Mouse (Mus musculus): Measurements from ENCODE around the gene Pepd.
"Not testable (repeated sequence)": the region's sequence is repeated elsewhere in the genome, so short reads cannot be mapped to it uniquely, and the experiment has no call there.

Pepd gene

DNA sequence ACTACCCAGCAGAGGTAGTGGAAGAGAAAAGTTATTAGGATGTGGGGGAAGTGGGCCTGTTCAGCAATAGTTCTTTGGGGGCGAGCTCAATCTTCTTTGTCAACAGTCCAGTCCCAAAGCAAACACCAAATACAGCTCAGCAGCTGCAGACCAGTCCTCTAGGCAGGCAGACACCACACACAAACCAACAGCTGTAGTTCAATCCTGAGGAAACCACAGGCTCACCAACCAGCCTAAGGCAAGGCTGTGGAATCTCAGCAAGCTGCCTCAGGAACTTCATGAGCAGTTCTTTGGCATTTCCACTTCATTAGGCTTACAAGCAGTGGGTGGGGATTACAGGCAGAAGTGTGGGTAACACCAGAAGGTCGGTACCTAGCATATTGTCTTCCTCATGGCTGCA lies 70.2 kb downstream of the Pepd start:
- DNase-seq (ENCODE audit: extremely low spot score, low spot score): not testable (repeated sequence)

DNA sequence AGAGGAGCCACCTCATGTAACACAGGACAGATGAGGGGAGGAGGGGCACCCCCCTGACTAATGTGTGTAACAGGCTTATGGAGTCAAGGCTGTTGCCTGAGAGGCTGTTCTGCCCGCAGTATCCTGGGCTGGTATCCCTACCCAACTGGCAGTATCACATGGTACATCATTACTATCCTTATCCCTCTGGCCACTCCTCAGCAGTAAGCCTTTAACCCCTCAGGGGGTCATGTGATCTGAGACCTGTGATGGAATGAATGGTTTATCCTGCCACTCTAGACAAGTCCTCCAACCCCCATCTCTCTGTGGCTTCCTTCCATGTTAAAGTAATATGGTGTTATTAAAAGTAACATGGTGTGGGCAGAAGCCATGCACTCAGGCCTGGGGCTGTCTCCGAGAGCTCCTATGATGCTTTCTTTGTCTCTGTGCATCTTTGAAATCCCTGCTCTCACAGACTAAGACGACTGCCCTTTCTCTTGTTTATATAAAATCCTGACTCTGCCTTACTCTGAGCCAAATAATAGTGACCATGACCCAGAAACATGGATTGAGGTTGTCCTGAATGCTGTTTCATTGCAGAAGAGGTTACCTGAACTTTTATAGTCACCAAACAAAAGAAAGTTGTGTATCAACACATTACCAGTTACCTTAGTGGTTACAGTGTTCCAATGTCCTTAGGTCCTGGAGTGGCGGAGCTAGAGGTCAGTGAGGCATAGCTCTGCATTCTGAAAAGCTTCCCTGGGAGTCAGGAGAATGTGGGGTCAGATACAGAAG lies 71.7 kb downstream of the Pepd start:
- no peak for DNase-seq (ENCODE audit: extremely low spot score, low spot score)

DNA sequence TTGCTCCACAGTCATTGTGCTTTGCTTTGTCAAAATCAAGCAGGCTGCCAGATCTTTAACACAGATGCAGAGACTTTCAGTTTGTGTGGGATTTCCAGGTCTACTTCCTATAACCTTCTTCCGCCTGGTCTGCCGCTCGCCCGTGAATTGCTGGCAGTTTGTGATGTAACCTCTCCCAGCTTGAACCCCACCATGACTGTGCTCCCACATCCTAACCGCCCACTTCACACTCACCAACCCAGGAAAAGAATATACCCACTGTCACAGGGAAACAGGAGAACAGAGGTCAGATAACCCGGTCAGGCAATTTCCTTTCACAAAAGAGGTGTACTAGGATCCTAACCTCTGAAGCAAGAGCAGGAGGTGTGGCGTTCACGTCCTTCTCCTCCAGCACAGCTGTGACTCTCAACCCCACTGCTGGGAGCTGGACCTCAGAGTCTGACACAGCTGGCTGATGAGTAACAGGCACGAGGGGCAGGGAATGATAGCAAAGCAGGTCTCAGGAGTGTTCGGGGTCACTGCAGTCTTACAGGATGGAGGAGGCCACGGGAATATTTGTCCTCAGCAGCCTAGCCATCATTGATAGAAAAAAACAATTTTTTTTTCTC lies 72.5 kb downstream of the Pepd start:
- DNase-seq (ENCODE audit: extremely low spot score, low spot score): no peak

DNA sequence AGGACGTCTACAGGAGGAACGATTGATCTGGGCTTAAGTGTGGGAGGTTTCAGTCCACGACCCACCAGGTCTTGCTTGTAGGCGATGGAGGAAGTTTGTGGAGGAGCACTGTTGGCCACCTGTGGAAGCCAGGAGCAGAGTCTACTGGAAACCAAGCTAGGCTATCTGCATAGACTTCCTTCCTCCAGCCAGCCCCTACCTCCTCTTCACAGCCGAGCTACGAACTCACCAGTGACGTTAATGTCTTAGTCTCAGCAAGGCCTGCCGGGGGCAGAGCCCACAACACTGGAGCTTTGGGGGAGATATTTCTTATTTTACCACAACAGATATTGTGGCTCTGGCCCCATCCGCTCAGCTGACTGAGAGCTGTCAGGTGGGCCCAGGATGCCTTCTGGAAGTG lies 73.0 kb downstream of the Pepd start:
- no peak for DNase-seq (ENCODE audit: extremely low spot score, low spot score)

DNA sequence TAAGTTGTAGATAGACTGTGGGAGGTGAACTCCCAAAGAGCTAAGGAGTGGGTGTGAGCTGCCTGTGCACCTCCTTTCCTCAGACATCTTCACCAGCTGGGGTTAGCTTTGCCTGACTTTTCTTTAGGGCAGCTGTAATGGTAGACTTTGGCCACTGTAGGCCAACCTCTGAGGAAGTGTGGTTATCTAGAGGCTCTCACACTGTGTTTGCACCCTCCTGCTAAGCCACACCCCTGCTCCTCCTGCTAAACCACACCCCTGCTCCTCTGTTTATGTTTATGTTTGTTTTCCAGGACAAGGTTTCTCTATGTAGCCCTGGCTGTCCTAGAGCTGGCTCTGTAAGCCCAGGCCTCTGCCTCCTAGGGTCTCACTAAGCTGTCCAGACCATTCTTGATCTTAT lies 73.5 kb downstream of the Pepd start:
- DNase-seq (ENCODE audit: extremely low spot score, low spot score): no peak

DNA sequence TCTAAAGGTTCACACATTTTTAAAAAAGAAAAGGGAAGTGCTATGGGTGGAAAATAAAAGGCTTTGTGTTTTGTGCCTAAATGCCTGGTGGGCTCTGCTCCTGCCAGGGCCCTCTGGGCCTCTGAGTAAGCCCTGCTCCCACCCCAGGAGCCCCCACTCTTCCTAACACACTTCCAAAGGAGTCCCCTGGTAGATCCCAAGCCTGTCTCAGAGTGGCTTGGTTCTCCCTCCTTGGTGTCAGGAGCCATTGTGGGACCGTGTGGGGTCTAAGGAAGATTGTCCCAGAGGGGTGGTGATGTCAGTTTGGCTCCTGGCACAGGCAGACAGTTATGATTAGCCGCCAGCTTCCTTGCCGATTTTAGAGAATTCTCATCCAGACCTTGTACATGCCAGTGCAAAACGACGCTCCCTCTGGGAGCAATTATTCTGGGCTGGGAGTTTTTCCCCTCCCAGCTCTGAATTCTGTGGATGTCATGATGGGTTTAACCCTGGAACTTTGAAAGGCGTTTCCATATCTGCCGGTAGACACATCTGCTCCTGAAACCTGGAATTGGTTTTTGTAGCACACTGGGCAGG lies 74.5 kb downstream of the Pepd start:
- DNase-seq (ENCODE audit: extremely low spot score, low spot score): no peak

DNA sequence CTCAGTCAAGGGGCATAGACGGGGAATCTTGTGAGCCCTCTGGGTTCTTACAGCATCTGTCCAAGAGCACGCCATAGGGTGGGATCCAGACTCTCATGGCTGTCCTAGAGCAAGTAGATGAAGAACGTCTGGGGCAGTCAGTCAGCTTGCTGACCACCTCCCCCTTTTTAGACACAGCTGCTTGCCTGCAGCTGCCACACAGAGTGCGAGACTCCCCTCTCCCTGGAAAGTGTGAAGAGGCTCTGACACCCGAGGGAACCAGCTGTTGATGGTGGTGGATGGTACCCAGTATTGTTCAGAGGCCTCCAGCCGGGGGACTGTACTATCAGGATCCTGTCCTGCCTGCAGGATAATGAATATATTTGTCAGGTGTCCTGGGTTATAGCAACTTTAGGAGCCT lies 75.1 kb downstream of the Pepd start:
- DNase-seq (ENCODE audit: extremely low spot score, low spot score): no peak

DNA sequence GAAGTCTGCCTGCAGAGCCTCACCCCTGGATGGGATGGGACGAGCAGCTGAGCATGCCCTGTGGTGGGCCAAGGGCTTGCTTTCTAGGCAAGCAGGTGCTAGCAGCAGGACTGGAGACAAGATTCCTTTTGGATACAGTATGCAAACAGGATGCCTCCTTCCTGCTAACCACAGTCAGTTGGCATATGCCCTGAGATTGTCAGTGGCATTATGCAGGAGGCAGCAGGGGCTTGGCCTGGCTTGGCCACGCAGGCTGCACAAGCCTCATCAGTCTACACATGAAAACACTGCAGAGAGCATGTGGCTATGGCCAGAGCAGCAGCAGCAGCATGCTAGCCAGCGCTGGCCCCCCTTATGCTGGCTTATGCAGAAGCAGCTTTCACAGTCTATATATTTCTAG lies 76.3 kb downstream of the Pepd start:
- no peak for DNase-seq (ENCODE audit: extremely low spot score, low spot score)

DNA sequence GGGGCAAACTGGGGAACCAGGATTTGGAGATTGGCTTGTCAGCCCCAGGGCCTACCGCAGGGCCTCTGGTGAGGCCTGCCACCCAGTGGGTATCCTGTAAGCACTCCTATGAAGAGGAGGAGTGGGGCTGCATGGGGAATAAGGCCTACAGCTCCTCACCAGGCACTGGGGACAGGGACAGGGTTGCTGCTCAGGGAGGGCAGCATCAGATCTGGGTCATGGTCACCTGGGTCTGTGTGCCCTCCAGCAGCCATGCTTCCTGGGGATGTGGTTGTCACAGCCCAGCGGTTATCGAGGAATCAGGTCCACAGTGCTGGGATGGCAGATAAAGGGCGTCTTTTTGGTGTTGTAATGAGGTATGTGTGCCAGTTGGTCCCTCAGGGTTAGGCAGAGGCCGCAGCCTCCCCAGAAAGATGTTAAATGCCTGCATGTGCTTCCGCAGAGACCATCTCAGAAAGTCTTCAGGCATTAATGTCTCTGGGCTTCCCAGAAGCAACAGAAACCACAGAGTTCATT lies 79.6 kb downstream of the Pepd start:
- DNase-seq (ENCODE audit: extremely low spot score, low spot score): no peak

DNA sequence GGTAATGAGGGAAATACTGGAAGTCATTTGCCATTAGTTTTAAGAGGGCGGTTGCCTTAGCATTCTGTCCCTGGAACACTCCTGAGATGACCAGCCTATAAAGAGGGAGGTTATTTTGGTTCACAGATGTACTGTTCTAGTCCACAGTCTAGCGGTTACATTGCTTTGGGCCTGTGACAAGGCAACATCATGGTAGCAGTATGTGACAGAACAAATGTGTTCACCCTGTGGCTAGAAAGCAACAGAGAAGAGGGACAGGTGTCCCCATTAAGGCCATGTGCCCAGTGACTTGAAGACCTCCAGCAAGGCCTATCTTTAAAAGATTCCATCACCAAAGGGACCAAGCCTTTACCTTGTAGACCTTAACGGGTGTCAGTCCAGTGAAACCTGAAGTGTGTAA lies 80.6 kb downstream of the Pepd start:
- no peak for DNase-seq (ENCODE audit: extremely low spot score, low spot score)

DNA sequence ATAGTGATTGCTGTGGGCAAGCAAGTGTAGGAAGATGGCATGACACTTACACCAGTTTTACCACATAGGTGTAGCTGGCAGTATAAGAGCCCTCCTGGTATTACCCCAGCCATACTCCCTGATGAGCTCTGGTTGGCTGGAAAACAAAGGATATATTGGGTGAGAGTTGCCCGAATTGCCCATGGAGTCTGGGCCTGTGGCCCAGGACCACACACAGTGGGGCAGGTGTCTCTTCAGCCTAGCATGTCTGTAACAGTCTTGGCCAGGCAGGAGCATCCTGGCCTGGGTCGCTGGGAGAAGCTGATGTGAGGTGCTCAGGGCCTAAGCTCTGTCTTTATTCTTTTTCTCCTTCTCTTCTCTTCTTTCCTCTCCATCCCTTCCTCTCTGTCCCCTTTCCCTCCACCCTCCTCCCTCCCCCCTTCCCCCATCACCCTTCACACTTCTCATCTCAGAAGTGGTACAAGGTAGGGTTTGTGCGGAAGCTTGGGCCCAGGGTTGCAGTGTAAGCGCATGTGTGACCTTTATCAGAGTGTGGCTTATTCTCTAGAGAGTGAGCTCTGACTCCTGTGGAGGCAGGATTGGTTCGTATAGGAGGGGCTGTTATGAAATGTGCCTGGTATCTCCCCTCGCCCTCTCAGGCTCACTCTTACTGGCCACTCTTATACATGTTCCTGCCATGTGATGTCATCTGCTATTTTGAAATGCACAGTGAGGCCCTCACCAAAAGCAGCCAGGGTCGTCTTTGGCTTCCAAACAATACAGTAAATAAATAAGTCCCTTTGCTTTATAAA lies 83.9 kb downstream of the Pepd start:
- no peak for DNase-seq (ENCODE audit: extremely low spot score, low spot score)

DNA sequence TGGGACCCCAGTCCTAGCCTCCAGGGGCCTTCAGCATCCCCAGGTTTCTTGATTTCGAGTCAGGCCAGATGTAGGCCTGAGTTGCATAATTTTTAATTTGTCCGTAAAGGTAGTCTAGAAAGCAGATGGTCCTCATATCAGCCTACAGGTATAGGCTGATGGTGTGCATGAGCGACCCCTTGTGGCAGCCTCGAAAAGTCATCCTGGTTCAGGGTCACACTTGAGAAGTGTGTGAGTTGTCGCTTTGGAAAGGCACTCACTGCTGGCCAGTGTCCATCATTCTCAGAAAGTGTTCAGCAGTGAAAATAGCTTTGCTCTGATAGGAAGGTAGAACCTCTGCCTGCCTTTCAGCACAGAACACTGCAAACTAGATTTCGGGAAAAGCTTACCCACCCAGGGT lies 88.7 kb downstream of the Pepd start:
- DNase-seq (ENCODE audit: extremely low spot score, low spot score): peak; percentile 45

DNA sequence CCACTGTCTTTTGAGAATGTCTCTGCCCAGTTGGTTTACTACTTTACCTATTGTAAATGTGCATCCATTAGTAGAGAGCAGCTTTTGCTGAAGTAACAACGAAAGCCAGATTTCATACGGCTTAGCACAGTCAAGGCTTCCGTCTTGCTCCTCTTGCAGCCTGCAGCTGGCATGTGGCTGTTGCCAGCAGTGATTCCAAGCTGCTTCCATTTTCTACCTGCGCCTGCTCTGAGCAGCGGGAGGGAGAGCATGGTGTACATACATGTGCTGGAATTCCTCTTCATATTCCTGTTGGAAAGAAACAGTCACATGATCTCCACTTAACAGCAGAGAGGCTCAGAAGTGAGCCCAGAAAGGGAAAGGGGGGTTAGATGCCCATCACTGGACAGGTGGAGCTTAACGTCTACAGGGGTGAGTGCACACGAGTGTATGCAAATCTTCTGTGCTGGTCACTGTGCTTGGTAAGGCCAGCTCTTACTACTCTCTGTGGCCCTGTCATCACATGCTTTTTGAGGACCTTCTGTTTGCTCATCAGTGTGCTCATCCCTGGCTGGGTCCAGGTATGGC lies 91.1 kb downstream of the Pepd start:
- DNase-seq (ENCODE audit: extremely low spot score, low spot score): no peak

DNA sequence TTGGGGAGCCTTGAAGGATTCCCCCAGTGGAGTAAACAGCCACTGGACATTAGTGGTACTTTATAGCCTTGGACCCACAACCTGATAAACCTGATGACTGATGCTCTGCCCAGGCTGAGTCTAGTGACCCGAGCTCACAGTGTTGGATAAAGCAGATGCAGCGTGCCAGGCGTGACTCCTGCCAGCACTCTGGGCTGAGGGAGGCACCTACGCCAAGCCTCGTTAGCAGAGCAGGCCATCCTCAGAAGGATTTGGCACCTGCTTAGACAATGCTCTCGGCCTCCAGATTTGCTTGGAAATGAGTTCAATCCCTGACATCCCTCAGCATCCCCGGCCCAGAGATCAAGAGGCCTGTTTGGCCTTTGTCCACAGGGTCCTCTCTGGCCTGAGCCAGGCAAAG lies 94.5 kb downstream of the Pepd start:
- no peak for DNase-seq (ENCODE audit: extremely low spot score, low spot score)

DNA sequence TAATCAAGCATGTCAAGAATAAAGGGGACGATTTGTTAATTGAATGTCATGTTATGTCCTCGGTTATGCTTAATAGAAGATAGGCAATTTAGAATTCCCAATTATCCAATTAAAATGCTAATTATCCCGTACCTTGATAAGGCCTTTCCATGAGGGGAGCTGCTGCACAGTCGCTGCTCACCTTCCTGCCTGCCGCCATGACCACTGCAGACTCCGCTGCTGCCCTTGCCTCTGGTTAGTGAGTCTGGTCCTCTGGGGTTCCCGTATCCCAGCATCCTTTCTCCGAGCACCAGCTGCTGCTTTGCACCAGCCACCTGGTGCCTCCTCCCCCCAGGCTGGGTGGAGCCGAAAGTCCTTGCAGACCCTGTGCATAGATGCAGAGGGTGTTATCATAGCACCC lies 101.0 kb downstream of the Pepd start:
- DNase-seq (ENCODE audit: extremely low spot score, low spot score): no peak

DNA sequence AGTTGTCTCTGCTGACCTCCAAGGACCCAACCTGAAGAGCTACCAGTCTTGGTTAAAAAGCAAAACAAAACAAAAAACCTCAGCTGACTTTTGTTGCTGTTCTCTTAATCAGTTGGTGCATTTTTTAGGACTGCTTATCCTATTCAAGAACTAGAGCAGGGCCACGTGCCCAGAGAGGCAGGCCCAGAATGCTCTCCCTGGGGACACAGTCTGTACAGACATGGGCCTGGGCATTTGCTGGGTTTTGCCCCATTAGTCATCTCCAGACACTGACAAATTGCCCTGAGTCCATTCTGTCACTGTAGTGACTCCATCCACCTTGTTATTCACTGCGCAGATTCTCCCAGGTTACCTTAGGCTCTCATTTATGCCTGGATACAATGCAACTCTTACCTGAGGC lies 103.1 kb downstream of the Pepd start:
- DNase-seq (ENCODE audit: extremely low spot score, low spot score): no peak

DNA sequence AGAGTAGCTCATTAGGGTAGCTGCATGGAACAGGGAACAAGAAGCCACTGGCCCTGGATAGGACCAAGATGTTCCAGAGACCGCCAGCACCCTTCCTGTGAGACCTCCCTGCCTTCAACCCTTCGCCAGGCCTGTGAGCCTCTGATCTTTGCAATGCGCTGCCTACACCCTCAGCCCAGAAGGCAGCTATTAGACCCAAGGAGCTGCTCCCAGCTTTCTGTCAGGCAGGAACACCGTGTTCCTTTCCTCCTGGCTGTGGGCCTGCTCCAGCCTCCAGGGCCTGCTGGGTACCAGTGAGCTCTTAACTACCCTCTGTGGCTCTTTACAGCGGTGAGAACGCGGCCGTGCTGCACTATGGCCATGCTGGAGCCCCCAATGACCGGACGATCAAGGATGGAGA lies 109.2 kb downstream of the Pepd start:
- DNase-seq (ENCODE audit: extremely low spot score, low spot score): no peak

DNA sequence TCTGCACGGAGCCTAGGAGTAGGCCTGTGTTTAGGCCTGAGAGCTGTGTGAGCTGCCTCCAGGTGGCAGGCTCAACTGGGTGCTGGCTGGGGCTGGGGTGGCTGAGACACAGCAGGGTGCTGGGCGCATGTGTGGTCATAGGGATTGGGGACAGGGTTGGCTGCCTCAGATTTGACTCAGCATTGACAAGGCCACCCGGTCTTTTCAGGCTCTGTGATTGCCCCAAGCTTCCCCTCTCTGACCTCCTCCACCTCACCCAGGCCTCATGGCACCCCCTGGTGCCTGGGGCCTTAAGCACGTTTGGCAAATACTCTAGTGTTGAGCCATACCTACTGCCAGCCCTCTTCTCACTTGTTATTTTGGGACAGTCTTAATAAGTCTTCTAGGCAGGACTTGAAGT lies 111.1 kb downstream of the Pepd start:
- DNase-seq (ENCODE audit: extremely low spot score, low spot score): no peak

DNA sequence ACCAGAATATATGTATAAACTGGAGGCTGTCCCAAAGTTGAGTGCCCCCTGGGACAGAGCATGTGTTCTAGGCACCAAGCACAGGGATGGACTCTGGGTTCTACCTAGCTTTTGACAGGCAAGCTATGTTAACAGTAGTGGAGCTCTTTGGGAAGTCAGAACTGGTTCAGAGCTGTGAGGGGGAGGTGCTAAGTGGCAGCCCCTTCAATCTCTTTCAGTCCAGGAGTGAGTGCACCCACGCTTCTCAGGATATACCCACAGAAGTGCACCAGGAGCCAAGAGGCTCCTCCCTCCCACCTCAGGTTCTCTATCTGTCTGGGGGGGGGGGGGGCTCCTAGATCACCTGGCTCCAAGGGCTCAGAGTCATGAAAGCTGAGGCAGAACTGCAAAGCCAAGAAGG lies 112.2 kb downstream of the Pepd start:
- DNase-seq (ENCODE audit: extremely low spot score, low spot score): no peak

DNA sequence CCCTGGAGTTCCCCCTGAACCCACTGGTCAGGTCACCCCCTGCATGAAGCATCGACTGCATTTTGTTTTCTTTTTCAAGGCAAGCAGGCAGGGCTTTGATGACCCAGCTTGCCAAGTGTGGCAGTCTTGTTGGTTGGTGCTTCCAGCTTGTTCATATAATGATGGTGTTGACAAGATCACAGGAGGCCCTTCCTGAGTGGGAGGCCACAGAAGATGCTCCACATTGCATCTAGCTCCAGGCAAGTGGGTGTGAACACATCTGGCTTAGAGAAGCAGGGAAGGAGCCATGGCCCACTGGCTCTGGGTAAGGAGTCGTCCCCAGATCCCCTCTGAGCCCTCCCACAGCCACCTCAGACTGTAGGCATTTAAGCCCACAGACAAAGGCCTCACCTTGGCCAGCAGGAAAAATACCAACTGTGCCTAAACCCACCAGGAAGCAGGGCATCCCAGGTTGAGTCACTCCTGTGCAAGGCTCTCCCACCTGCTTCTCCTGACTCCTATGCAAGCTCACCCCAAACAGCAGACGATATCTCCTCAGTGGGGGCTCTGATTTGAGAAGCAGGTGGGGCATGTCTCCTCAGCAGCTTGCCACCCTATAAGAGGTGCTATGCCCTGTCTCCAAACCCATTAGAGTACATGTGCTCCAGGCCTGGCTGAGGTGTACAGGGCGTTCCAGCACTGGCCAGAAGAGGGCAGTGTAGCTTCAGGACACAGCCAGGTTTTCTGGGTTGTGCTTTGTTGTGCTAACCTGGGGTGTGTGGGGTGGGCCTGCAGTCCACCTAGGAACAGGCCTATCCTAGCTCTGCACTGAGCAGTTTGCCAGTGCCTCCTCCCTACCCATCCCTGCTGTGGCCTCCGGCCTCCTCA lies 113.5 kb downstream of the Pepd start:
- peak; percentile 81 for DNase-seq (ENCODE audit: extremely low spot score, low spot score)

DNA sequence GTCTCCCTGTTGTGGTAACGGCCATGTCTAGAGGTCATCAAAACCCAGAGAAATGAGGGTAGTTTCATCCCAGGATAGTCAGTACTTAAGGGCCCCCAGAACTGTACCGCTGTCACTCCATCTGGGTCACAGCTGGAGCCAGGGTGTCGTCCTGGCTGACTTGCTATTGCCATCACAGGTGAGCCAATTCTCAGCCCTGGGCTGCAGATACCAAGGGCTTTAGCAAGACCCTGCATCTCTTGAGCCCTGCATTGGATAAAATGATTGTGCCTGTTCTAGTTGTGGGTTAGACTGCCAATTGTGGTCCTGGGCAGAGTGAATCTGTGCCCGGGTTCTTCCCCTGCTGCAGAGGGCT lies 114.1 kb downstream of the Pepd start:
- no peak for DNase-seq (ENCODE audit: extremely low spot score, low spot score)

Measured in neural tube, embryonic 10.5 days (tissue).